Mouse (Mus musculus): ENCODE data around the gene Prickle2.

Gene Prickle2

GRCm38 (mm10) chr6:92667544-92667943 lies 38.4 kb downstream of the Prickle2 start:
- DNase-seq (ENCODE audit: low spot score in 2 of 2) = no peak

- peak; percentile 54 to 74 for DNase-seq (ENCODE audit: low spot score in 2 of 2)
Observed at GRCm38 (mm10) chr6:92665530-92665989, 40.4 kb downstream of the Prickle2 start.

- peak in 1 of 2 experiments; percentile 33 for DNase-seq (ENCODE audit: low spot score in 2 of 2)
Observed at GRCm38 (mm10) chr6:92663885-92664284, 42.1 kb downstream of the Prickle2 start.

- DNase-seq (ENCODE audit: low spot score in 2 of 2) = no peak
Observed at GRCm38 (mm10) chr6:92663433-92663832, 42.5 kb downstream of the Prickle2 start.

GRCm38 (mm10) chr6:92649063-92649462 lies 56.9 kb downstream of the Prickle2 start:
- no peak for DNase-seq (ENCODE audit: low spot score in 2 of 2)

GRCm38 (mm10) chr6:92648571-92648970 lies 57.4 kb downstream of the Prickle2 start:
- no peak for DNase-seq (ENCODE audit: low spot score in 2 of 2)

- no peak for DNase-seq (ENCODE audit: low spot score in 2 of 2)
Observed at GRCm38 (mm10) chr6:92642929-92643328, 63.0 kb downstream of the Prickle2 start.

GRCm38 (mm10) chr6:92641956-92642355 lies 64.0 kb downstream of the Prickle2 start:
- no peak for DNase-seq (ENCODE audit: low spot score in 2 of 2)

GRCm38 (mm10) chr6:92640896-92641295 lies 65.1 kb downstream of the Prickle2 start:
- no peak for DNase-seq (ENCODE audit: low spot score in 2 of 2)

GRCm38 (mm10) chr6:92636431-92636830 lies 69.5 kb downstream of the Prickle2 start:
- no peak for DNase-seq (ENCODE audit: low spot score in 2 of 2)

- no peak for DNase-seq (ENCODE audit: low spot score in 2 of 2)
Observed at GRCm38 (mm10) chr6:92634876-92635468, 71.0 kb downstream of the Prickle2 start.

GRCm38 (mm10) chr6:92630991-92631390 lies 75.0 kb downstream of the Prickle2 start:
- no peak for DNase-seq (ENCODE audit: low spot score in 2 of 2)

GRCm38 (mm10) chr6:92627711-92628110 lies 78.2 kb downstream of the Prickle2 start:
- DNase-seq (ENCODE audit: low spot score in 2 of 2) = no peak

- DNase-seq (ENCODE audit: low spot score in 2 of 2) = no peak
Observed at GRCm38 (mm10) chr6:92627048-92627617, 78.8 kb downstream of the Prickle2 start.

- DNase-seq (ENCODE audit: low spot score in 2 of 2) = no peak
Observed at GRCm38 (mm10) chr6:92625923-92626322, 80.0 kb downstream of the Prickle2 start.

GRCm38 (mm10) chr6:92624306-92624705 lies 81.6 kb downstream of the Prickle2 start:
- DNase-seq (ENCODE audit: low spot score in 2 of 2) = no peak

GRCm38 (mm10) chr6:92617183-92617582 lies 88.8 kb downstream of the Prickle2 start:
- no peak for DNase-seq (ENCODE audit: low spot score in 2 of 2)

GRCm38 (mm10) chr6:92614771-92615170 lies 91.2 kb downstream of the Prickle2 start:
- DNase-seq (ENCODE audit: low spot score in 2 of 2) = no peak

GRCm38 (mm10) chr6:92612151-92612769 lies 93.7 kb downstream of the Prickle2 start:
- DNase-seq (ENCODE audit: low spot score in 2 of 2) = no peak

- DNase-seq (ENCODE audit: low spot score in 2 of 2) = no peak
Observed at GRCm38 (mm10) chr6:92609682-92610235, 96.2 kb downstream of the Prickle2 start.

- DNase-seq (ENCODE audit: low spot score in 2 of 2) = no peak
Observed at GRCm38 (mm10) chr6:92609078-92609477, 96.9 kb downstream of the Prickle2 start.

- DNase-seq (ENCODE audit: low spot score in 2 of 2) = no peak
Observed at GRCm38 (mm10) chr6:92605156-92605555, 100.8 kb downstream of the Prickle2 start.

- no peak for DNase-seq (ENCODE audit: low spot score in 2 of 2)
Observed at GRCm38 (mm10) chr6:92596340-92596739, 109.6 kb downstream of the Prickle2 start.
